Mouse (Mus musculus) kidney, postnatal 25 days (tissue): ENCODE data around the gene Cldn2.
"Not testable (repeated sequence)": the region's sequence is repeated elsewhere in the genome, so short reads cannot be mapped to it uniquely, and the experiment has no call there.

Experiments used
- DNase-seq, 2 experiments: peaks; one replicate each; pipeline ENCODE4 v3.0.0; 2021; ENCODE audit warnings: mixed read lengths in 2 of 2

Gene Cldn2

GRCm38 (mm10) chrX:139800406-139800878 lies at the start of gene Cldn2:
Cldn2 (plus strand) TSS chrX:139800828.
- peak; percentile 46 to 67 for DNase-seq

GRCm38 (mm10) chrX:139751855-139752254 lies 48.8 kb upstream of the Cldn2 start:
- peak; percentile 59 to 70 for DNase-seq

DNA sequence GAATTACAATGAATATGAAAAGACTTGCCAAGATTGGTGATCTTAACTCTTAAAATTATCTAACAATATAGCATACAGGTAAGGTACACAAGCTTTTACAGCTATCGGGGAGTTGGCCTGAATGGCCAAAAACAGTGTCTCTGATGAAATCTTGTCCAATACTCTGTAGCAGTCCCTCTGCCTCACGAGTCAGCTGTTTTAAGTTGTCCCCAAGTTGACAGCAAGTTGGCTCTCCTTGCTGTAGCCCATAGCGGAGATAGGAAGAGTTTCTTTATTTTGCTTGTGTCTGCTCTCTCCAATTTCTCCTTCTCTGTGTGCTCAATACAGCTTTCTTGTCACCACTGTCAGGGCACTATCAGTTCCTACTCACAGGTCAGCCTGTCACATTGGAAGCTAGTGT lies 42.0 kb upstream of the Cldn2 start:
- not testable (repeated sequence) for DNase-seq

DNA sequence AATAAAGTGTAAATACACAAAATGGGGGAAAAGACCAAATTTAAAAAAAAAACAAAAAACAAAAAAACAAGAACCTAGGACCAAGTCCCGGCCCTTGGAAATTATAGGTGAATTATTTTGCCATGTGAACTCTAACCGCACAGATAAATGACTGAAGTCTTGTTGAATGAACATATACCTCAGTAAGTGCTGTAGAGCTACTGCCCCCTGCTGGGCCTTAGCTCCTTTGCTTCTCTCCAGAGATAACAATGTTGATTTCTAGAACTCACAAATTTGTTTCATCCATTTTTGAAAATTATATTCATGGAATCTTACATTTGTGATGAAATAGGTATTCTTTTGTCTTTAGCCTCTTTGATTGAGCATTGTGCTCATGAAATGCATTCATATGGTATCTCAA lies 38.1 kb upstream of the Cldn2 start:
- DNase-seq: peak; percentile 40 to 63

DNA sequence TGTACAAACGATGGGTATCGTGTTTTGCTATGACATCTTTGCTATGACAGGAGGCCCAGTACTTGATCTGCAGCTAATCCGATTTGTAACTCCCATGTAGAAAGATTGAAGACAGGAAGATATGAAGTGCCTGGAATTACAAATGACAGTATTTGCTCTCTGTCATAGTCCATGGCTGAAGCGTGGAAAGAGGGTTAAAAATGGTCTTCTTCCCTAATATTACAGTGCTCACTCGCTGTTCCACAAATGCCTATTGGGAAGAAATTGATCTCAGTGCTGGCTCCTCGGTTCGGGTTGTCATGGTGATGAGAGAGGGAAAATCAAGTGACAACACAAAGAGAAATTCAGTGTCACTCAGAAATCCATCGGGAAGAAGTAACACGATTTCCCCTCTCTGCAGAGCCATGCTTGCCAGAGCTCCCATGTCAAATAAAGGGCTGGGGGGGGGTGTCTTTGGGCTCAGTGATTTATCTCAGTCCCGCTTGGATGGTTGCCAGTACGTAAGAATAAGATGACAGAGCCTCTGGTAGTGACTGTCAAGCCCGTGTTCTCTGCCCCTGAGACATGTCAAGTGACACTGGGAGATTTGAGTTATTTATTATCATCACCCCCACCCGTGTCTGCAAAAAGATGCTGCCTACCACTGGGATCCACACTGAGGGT lies 30.5 kb upstream of the Cldn2 start:
- DNase-seq: no peak

DNA sequence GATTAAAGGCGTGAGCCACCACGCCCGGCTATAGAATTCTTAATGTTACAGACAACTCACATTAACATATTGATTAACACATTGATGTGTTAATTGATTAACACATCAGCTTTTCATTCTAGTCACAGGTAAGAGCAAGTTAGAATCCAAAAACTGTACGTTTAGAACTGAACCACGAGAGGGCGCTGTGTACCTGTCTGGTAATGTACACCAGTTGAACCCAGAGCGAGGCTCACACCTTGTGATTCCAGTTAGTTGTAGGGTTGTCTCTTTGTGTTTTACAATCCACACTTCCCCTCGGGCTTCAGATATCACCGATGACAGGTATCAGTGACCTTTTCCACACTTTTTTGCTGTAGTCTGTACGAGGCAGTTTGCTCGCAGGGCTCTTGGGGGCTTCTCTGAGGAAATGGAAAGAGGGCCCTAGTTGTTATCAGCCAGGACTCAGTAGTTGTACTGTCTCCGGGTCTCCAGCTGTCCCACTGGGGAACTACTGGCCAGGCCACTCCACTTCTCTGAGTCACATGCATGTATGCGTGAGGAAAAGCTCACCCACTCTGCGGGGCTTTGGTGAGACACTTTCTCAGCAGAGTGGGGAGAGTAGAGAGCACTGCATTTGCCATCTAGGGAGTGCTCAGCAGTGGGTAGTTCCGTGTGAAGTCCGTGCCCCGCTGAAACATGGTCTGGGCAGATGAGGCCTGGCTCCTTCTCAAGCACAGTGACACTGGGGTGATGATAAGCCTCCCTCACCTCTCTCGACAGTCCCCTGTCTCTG lies 26.1 kb upstream of the Cldn2 start:
- peak; percentile 52 to 60 for DNase-seq

DNA sequence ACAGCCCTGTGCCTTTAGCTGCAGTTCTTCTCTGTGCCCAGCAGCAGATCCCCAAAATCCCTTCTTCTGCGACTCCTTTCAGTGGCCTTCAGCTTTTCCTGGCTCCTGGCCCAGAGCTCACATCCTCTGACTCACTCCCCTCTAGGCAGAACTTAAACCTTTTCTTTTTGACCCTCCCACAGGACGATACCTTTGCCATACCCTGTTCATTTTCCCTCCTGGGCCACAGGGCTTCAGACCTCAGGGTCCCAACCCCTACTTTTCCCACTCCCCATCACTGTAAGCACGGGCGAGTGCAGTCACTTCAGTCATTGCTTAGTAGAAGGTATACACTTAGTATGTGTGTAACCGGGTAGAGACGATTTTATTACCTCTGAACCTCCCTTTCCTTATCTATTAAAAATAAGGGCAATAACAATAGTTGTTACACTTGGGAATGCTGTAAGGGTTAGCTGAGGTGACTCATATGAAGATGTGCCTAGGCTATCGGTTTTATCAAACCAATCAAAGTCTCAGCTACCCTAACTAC lies 25.5 kb upstream of the Cldn2 start:
- peak; percentile 13 to 52 for DNase-seq

DNA sequence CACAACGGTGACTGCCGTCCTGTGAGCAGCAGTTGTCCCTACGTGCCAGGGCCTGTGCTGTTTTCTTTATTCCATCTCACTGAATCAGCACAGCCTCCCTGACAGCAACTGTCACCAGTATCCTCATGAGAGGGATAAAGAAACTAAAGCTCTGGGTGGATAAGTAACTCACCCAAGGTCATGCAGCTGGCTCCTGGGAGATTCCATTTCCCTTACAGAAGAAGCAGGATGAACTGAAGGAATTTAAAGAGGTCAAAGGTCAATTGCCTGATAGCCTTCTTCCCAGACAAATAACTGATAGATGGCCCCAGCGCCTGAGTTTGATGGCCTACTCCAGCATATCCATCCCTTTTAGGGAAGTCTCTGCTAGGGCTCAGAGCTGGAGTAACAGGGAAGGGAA lies 23.3 kb upstream of the Cldn2 start:
- DNase-seq: no peak

GRCm38 (mm10) chrX:139778886-139779285 lies 21.7 kb upstream of the Cldn2 start:
- DNase-seq: no peak

DNA sequence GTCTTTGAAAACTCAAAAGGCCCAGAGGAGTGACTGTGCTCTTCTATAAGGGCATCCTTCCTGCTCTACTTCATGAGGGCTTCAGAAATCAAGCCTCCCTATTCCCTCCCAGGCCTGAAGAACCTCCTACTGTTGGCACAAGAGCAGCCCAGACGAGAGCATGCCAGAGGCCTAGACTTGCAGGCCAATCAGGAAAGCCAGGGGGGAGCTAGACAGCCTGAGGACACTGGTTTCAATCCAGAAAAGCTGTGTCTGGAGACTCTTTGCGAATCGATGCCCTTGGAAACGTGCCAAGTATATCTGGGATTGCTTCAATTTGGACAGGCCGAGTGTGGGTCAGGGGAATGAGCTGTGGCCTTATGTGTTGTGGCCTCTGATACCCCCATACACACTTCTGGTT lies 21.2 kb upstream of the Cldn2 start:
- DNase-seq: no peak

DNA sequence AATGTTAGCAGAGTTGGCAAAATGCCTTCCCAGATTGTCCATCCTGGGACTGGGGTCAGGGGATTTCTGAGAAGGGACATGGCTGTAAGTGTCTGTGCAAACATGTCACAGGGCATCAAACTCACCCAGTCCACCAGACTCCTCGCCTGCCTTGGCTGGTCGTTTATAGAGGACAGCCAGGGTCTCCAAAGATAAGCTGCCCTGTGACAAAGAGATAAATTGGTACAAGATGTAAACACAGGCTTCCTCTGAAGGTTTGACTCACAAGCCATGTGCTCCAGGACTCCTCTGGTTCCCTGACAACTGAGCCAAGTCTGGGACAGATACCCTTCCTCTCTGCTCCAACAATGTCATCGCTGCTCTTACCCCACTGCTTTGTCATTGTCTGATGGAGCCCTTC lies 19.6 kb upstream of the Cldn2 start:
- DNase-seq: no peak

GRCm38 (mm10) chrX:139781563-139781962 lies 19.1 kb upstream of the Cldn2 start:
- no peak for DNase-seq

DNA sequence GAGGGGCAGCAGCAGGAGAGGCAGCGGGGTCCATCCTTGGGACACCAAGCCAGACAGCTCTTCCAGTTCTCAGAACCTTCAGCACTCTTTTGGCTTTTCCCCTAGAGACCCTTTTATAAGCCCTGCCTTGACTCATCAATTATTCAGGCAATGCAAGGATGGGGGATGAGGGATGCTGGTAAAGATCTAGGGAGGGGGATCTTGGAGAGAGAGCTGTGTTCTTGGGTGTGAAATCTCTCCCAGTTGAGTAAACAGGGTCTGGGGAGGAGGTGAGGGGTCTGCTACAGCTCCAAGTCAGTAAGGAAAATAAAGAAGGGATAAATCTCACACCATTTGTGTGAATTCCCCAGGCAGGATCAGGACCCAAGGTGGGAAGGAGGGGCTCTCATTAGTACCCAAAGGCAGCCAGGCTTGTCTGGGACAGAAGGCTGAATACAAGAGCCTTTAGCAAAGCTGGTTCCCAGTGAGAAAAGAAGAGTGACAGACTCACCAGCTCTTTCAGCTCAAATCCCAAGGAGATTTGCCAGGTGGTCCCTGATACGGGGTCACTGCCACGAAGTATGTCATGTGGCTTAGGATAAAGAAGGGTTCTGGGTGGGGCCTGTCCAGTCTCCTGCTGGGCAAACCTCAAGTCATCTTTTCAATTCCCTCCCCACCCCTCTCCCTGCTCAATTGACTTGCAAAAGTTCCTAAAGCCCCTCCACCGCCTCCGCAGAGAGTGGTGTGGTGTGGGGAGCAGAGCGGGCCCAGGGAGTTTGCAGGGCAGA lies 18.2 kb upstream of the Cldn2 start, which contains the start of gene Ripply1:
Gene Ripply1, minus strand, starts transcription at position 76 of the 767 bp plus-strand sequence.
- no peak for DNase-seq

DNA sequence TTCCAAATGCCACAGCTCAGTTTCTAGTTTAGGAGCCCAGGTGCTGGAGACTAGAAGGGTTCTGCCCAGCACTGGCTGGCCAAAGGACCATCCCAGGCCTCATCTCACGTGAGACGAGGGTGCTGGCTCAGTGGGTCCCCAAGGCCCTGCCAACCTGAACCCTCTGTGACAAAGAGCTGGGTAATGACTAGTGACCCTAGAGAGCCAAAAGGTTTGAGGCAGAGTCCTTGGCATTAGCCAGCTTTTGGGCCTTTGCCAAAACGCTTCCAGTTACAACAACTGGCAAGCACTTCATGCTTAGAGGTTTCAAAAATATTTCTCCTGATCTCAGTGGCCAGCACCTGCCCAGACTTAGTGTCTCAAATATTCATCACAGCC lies 17.6 kb upstream of the Cldn2 start:
- peak; percentile 74 to 76 for DNase-seq

DNA sequence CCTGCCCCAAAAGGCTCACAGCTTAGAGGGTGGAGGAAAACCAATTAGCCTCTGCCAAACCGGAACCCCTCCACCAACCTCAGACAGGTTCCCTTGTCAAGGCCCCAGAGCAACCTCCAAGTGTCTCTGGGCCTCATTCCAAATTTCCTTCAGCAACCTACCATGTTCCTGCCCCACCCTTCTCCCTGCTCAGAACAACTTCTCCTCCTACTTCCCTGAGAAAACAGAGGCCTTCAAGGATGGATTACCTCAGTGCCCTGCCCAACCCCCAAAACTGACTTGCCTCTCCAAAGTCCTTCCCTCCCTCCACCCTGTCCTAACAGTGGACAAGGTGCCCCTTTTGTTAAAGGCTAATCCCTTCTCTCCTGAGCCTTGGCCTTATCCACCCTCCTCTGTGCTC lies 14.9 kb upstream of the Cldn2 start:
- DNase-seq: peak; percentile 59 to 76

- DNase-seq: no peak
These were observed 6.4 kb upstream of the Cldn2 start for GRCm38 (mm10) chrX:139794072-139794845.

GRCm38 (mm10) chrX:139796037-139796436 lies 4.6 kb upstream of the Cldn2 start:
- DNase-seq: no peak

GRCm38 (mm10) chrX:139797875-139798274 lies 2.8 kb upstream of the Cldn2 start:
- peak; percentile 48 to 64 for DNase-seq

GRCm38 (mm10) chrX:139799953-139800352 lies 675 bp upstream of the Cldn2 start:
- DNase-seq: peak; percentile 18 to 61

DNA sequence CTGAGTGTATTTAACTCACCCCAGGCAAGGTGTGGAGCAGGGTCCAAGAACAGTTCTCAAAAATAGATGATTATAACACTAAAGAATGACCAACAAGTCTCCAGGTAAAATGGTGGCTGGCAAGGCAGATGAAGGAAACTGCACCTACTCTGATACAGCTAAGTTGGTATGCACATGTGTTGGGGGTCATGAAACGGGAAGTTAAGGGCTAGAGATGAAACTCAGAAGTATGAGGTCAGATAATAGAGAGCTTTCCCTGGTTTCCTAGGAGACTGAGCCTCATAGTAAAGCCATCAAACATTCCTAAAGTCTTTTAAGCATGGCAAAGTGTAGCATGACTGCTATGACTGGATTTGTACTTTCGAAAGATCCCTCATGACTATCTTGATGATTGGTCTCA lies 2.4 kb downstream of the Cldn2 start:
- no peak for DNase-seq

DNA sequence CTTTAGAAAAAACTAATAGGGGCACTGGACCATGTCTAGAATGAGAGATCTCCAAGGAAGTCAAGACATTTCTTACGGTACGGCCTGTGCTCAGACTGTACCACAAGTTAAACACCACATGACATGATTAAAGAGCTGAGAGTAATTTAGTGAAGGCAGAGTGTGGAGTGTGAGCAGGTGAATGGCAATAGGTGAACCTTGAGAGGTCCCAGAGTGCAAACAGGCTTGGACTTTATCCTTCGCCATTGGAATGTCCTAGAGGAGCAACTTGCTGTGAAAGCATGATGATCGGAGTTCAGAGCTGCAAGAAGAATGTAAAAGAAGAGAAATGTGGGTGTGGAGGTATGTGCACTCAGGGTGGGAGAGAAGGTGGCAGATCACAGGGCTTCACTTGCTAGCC lies 5.3 kb downstream of the Cldn2 start:
- peak; percentile 8 to 70 for DNase-seq

DNA sequence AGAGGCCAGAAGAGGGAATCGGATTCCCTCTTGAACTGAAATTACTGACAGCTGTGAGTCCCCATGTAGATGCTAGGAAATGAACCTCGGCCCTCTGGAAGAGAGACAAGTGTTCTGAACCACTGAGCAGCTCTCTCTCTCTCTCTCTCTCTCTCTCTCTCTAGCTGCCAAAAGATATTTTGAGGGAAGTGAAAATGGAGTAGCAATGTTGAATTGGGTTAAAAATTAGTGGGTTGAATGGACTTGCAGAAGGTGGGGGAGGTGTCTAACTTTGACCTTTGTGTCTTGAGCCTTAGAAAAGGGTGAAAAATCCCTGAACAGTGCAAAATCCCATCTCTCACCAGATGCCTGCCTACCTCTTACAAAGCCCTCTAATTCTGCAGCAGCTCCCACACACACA lies 6.8 kb downstream of the Cldn2 start:
- DNase-seq: peak; percentile 35 to 44
